Mouse (Mus musculus) forebrain, embryonic 11.5 days (tissue): ENCODE results near the gene Fam155a. TPM values are rescaled to one million over a fixed set of nuclear protein-coding genes. Genes with fewer than 3 reads are reported as not detected.

Experiments
- ATAC-seq: fragments of 200-750 bp; cut with Nextera tagmentation; replicated peaks from 2 replicates; pipeline ENCODE4 v1.8.0; 2017; ENCODE audit warnings: moderate TSS enrichment; ENCODE audit not compliant: low FRiP score
- DNase-seq: peaks from one replicate; pipeline ENCODE4 v3.0.0-alpha.2; 2017; ENCODE audit warnings: low spot score
- H3K27ac ChIP-seq: fragments of 300-500 bp; sonication (generic); 2 replicates; pipeline ENCODE4 v1.5.1; 2014; ENCODE audit warnings: low read depth, low read length
- H3K27me3 ChIP-seq: fragments of 300-500 bp; sonication (generic); 2 replicates; pipeline ENCODE4 v1.6.1; 2014; ENCODE audit warnings: mild to moderate bottlenecking, low read length, mixed read lengths; ENCODE audit not compliant: control insufficient read depth, insufficient read depth
- H3K36me3 ChIP-seq: fragments of 300-500 bp; sonication (generic); 2 replicates; pipeline ENCODE4 v1.6.1; 2014; ENCODE audit warnings: mild to moderate bottlenecking, low read length, moderate library complexity, mixed read lengths; ENCODE audit not compliant: control insufficient read depth, insufficient read depth
- H3K4me1 ChIP-seq: fragments of 300-500 bp; sonication (generic); replicated peaks from 2 replicates; pipeline ENCODE4 v1.6.1; 2014; ENCODE audit warnings: low read length, mixed read lengths; ENCODE audit not compliant: control insufficient read depth, insufficient read depth
- H3K4me2 ChIP-seq: fragments of 300-500 bp; sonication (generic); 2 replicates; pipeline ENCODE4 v1.6.1; 2014; ENCODE audit warnings: low read depth, mild to moderate bottlenecking, low read length, moderate library complexity, mixed read lengths; ENCODE audit not compliant: severe bottlenecking
- H3K4me3 ChIP-seq: fragments of 300-500 bp; sonication (generic); 2 replicates; pipeline ENCODE4 v1.5.1; 2014; ENCODE audit warnings: low read depth, low read length
- H3K9ac ChIP-seq: fragments of 300-500 bp; sonication (generic); 2 replicates; pipeline ENCODE4 v1.6.1; 2014; ENCODE audit warnings: low read length
- H3K9me3 ChIP-seq: fragments of 300-500 bp; sonication (generic); 2 replicates; pipeline ENCODE4 v1.6.1; 2016; ENCODE audit warnings: low read length, mixed read lengths; ENCODE audit not compliant: control insufficient read depth
- WGBS: fragments of 180-500 bp; shearing (Covaris S2); extraction: QIAGEN DNeasy Blood & Tissue Kit; methylation state at CpG from one replicate; pipeline ENCODE4 v1.1.7; 2014; 5-methylcytosine and 5-hydroxymethylcytosine counted together
- polyA plus RNA-seq: library from polyadenylated mRNA; unstranded; fragments of >200 nt; fragmentation: Nextera tagmentation; extraction: Ambion mirVana; gene quantifications from 2 replicates; pipeline ENCODE4 v1.2.1, GENCODE M21; 2014

Gene Fam155a
- polyA plus RNA-seq, 1 experiment from 2014 or later: 3.4 TPM

DNA sequence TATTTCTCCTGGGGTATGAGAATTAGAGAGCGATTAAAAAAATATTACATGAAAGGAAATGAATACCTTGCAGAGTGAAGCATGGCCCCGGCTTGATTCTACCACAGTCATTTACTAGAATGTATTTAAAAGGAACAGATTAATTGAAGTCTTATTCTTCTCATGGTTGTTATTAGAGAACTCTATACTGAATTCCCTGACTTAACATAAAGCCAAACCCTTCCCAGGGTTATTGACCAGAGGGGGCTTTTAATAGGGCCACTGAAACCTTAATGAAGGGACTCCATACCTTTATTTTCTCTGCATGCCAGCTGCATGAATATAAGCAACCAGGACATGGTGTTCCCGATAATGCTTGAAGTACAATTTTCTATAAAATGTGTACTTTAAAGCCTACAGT is 221.8 kb downstream of the Fam155a start:
- no peak overlapping the region for H3K4me2 ChIP-seq
- DNase-seq (no peak), ATAC-seq (no peak)
- H3K4me1 ChIP-seq: no peaks in the 10 kb centered on the region
- no peak overlapping the region for H3K4me3 ChIP-seq
- WGBS: 88% methylated on average over 3 of the region's 3 CpGs
- H3K9me3 ChIP-seq: no peaks in the 10 kb centered on the region
- H3K27me3 ChIP-seq: no peaks in the 10 kb centered on the region
- no peak overlapping the region for H3K9ac ChIP-seq
- H3K27ac ChIP-seq: no peak overlapping the region
- H3K36me3 ChIP-seq: no peaks in the 10 kb centered on the region

DNA sequence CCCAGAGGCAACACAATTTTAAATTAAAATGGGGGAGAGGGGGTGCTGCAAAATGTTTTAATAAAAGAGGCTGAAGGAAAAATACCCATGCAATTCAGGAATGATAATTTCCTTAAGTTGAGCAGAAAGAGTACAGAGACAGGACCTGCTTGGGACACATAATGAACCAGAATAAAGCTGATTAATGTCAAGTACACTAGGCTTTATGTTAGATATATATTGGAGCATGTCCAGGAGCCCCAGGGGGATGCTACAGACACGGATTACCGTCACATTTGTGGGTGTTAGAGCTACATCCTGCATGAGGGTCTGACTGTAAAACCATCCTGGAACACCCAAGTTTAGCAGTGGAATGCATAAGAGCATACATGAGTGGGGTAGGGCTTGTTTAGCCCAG is 223.4 kb downstream of the Fam155a start:
- WGBS: 85% methylated on average over 2 of the region's 2 CpGs
- Histone ChIP-seq H3K9me3 (no peaks in the 10 kb centered on the region), H3K4me3 (no peak overlapping the region), H3K4me1 (no peaks in the 10 kb centered on the region), H3K9ac (no peak overlapping the region), H3K27me3 (no peaks in the 10 kb centered on the region), H3K4me2 (no peak overlapping the region), H3K36me3 (no peaks in the 10 kb centered on the region), H3K27ac (no peak overlapping the region)
- ATAC-seq (no peak), DNase-seq (no peak)

DNA sequence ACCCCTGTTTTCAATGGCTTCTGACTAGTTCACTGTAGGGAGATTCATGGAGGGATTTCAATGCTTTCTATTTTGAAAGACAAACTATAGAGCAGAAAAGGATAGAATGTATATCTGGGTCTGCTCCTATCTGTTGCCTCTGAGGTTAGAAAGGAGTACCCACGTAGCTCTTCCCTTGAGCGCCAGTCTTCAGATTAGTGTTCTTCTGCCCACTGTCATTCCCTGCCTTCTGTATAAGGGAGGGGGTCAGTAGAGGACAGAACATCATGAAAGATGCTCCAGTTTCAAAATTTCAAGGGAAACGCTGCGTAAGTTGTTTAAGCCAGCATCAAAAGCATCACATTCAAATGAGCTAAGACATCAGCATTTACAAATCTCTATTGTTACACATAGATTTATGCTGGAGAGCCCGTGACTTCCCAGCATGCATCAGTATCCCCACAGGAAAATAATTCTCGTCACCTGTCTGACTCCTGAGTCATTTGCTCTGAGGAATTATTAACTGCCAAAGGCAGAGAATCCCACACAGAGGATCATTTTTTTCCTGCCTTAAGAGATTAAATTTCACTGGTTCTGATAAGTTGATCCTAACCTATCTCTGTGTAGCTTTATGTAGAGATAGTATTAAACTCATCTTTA is 223.9 kb downstream of the Fam155a start:
- no peak for ATAC-seq
- Histone ChIP-seq H3K27ac (no peak overlapping the region), H3K27me3 (no peaks in the 10 kb centered on the region), H3K9me3 (no peaks in the 10 kb centered on the region), H3K4me2 (no peak overlapping the region), H3K4me3 (no peak overlapping the region), H3K4me1 (no peaks in the 10 kb centered on the region), H3K9ac (no peak overlapping the region), H3K36me3 (no peaks in the 10 kb centered on the region)
- 83% methylated on average over 6 of the region's 6 CpGs for WGBS
- no peak for DNase-seq

DNA sequence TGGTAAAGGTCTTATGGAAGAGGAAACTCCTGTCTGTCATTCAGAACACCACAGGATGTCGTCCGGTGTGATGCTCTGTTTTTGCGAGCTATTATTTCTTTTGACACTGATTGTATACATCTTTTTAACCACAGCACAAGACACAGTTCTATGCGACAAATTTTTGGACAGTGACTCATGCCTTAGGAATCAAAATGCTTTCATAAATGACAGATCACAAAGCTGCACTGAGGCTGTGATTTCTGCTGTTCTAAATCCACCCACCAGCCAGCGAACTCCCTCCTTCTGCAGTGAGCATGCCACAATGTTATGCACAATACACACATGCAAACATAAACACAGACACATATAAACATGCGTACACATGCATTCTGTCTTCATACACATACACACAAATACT is 224.5 kb downstream of the Fam155a start:
- no peaks in the 10 kb centered on the region for H3K4me1 ChIP-seq
- H3K27me3 ChIP-seq: no peaks in the 10 kb centered on the region
- ATAC-seq (no peak), DNase-seq (no peak)
- H3K9ac ChIP-seq: no peak overlapping the region
- no peak overlapping the region for H3K4me3 ChIP-seq
- no peak overlapping the region for H3K4me2 ChIP-seq
- no peaks in the 10 kb centered on the region for H3K36me3 ChIP-seq
- H3K27ac ChIP-seq: no peak overlapping the region
- H3K9me3 ChIP-seq: no peaks in the 10 kb centered on the region
- WGBS: 84% methylated on average over 6 of the region's 6 CpGs

DNA sequence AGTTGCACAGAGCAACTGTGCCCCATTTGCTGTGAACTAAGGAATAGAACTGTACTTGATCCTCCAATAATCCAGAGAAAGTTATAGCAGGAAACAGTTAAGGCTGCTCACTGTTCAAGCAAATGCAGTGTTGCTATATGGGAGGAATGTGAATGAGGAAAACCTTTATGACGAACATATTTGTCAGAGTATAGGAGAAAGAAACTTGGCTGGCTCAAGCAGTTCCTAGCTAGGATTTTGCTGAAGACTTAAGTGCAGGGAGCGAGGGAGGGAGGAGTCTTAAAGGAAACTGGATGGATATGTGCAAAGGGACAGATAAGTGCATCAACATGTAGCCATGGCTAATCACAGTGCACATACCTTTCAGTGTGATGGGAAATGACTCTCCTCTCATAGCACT is 225.3 kb downstream of the Fam155a start:
- 85% methylated on average over 2 of the region's 2 CpGs for WGBS
- no peak for ATAC-seq
- H3K4me2 ChIP-seq: no peak overlapping the region
- DNase-seq: no peak
- no peaks in the 10 kb centered on the region for H3K9me3 ChIP-seq
- H3K4me3 ChIP-seq: no peak overlapping the region
- H3K36me3 ChIP-seq: no peaks in the 10 kb centered on the region
- H3K27ac ChIP-seq: no peak overlapping the region
- H3K27me3 ChIP-seq: no peaks in the 10 kb centered on the region
- H3K9ac ChIP-seq: no peak overlapping the region
- no peaks in the 10 kb centered on the region for H3K4me1 ChIP-seq

DNA sequence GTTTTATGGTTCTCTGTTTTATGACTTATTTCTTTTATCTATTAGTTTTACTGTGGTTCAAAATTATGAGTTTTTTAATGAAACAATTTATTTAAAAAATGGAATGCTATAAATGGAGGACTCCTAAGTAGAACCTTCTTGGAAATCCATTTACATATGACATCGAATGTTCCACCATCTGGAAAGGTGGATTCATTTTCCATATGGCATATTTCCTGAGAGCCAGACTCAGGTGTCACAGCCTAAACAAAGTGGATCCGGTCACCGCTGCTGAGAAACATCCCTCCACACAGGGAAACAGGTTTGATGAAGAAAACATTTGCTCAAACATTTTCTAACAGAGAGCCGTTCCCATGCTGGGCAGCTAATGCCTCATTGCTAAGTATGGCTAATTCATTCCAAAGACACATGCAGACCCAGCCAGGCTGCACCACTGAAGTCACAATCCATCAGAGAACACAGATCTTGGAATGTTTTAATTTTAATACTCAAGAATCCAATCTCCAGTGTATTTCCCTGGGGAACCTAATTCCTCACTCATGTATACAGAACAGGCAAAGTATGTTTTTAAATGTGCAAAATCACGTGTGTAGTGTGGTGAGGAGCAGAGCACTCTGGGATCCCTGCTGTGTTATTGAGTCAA is 235.1 kb downstream of the Fam155a start:
- 87% methylated on average over 5 of the region's 5 CpGs for WGBS
- H3K27me3 ChIP-seq: no peaks in the 10 kb centered on the region
- no peaks in the 10 kb centered on the region for H3K36me3 ChIP-seq
- H3K4me1 ChIP-seq: no peaks in the 10 kb centered on the region
- no peak overlapping the region for H3K4me3 ChIP-seq
- no peak overlapping the region for H3K4me2 ChIP-seq
- no peak overlapping the region for H3K27ac ChIP-seq
- no peaks in the 10 kb centered on the region for H3K9me3 ChIP-seq
- H3K9ac ChIP-seq: no peak overlapping the region
- DNase-seq (no peak), ATAC-seq (no peak)

DNA sequence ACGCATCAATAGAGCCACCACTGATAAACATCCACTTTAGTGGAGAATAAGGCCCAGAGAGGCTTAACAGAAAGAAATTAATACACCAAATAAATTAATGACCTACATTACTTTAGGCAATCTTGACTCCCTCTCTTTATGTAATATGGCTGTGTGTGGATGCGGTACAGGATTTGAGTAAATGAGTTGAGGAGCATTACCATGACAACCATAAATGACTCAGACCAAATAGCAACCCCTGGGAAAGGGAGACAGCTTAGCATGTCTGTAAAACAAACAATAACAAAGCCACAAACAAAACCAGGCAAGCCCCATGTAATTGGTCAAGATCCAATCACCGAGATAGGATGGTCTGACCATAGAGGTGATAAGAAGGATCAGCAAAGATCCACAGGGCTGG is 244.4 kb downstream of the Fam155a start:
- 84% methylated on average over 3 of the region's 3 CpGs for WGBS
- no peaks in the 10 kb centered on the region for H3K36me3 ChIP-seq
- DNase-seq (no peak), ATAC-seq (no peak)
- no peaks in the 10 kb centered on the region for H3K9me3 ChIP-seq
- no peak overlapping the region for H3K4me2 ChIP-seq
- no peak overlapping the region for H3K27ac ChIP-seq
- no peaks in the 10 kb centered on the region for H3K4me1 ChIP-seq
- no peak overlapping the region for H3K9ac ChIP-seq
- H3K4me3 ChIP-seq: no peak overlapping the region
- H3K27me3 ChIP-seq: no peaks in the 10 kb centered on the region

DNA sequence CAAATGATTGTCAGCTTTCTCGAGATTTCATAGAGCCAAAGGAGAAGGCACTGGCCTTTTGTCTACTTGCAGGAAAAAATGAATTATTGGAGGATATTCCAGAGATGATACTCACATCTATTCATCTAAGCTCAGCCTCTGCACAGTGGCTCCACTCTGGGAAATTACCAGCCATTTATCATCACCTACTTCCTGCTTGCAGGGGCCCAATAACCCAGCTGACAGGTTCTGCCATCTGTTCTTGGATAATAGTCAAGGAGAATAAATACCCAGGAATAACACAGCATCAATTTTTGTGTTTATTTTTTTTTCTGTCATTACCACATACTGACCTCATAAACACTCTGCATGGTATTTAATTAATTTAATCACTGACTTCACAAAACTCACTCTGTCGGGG is 249.4 kb downstream of the Fam155a start:
- Histone ChIP-seq H3K9ac (no peak overlapping the region), H3K36me3 (no peaks in the 10 kb centered on the region), H3K27me3 (no peaks in the 10 kb centered on the region), H3K4me2 (no peak overlapping the region), H3K4me3 (no peak overlapping the region), H3K4me1 (no peaks in the 10 kb centered on the region), H3K27ac (no peak overlapping the region), H3K9me3 (no peaks in the 10 kb centered on the region)
- no peak for ATAC-seq
- 82% methylated on average over 2 of the region's 2 CpGs for WGBS
- DNase-seq: no peak

DNA sequence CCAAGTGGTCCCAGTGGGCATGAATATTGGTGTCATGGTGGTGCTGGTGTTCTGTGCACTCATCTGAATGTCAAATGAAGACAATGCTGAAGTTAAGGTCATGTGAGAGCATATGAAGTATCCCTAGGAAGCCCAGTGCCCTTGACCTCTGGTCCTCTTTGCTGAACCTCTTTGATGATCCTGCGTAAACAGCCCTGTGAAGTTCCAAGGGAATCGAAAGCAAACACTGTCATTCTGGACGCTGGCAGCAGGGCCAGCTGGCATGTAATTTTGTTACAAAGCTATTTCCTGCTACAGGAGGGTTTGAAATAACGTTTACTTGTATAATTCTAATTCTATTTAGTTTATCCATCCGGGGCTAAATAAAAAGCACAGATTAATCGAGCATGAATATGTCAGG is 270.2 kb downstream of the Fam155a start:
- Histone ChIP-seq H3K4me2 (no peak overlapping the region), H3K4me1 (no peaks in the 10 kb centered on the region), H3K9me3 (no peaks in the 10 kb centered on the region), H3K27ac (no peak overlapping the region), H3K27me3 (no peaks in the 10 kb centered on the region), H3K4me3 (no peak overlapping the region), H3K9ac (no peak overlapping the region), H3K36me3 (no peaks in the 10 kb centered on the region)
- ATAC-seq (no peak), DNase-seq (no peak)
- WGBS: 67% methylated on average over 6 of the region's 6 CpGs
